Mouse (Mus musculus) fat pad, adult 2 months (tissue): ENCODE data around the gene Bcl9.

ENCODE experiments used
- DNase-seq: peaks from one replicate; pipeline ENCODE4 v3.0.0-alpha.2; 2011; ENCODE audit warnings: low read depth, low spot score; ENCODE audit errors: extremely low read depth

The Bcl9 gene

GRCm38 (mm10) chr3:97297553-97298432, at the start of gene Bcl9:
Bcl9 (minus strand) TSS chr3:97297917.
- no peak for DNase-seq

- no peak for DNase-seq
These were observed 41.5 kb upstream of the Bcl9 start for GRCm38 (mm10) chr3:97339193-97339576.

GRCm38 (mm10) chr3:97338522-97339192, 40.9 kb upstream of the Bcl9 start:
- no peak for DNase-seq

GRCm38 (mm10) chr3:97337306-97337705, 39.6 kb upstream of the Bcl9 start:
- peak; percentile 37 for DNase-seq

- peak; percentile 80 for DNase-seq
These were observed 38.6 kb upstream of the Bcl9 start for GRCm38 (mm10) chr3:97336331-97336730.

- DNase-seq, result no peak
These were observed 36.9 kb upstream of the Bcl9 start for GRCm38 (mm10) chr3:97334618-97335017.

GRCm38 (mm10) chr3:97332172-97332571, 34.5 kb upstream of the Bcl9 start:
- no peak for DNase-seq

GRCm38 (mm10) chr3:97327809-97328208, 30.1 kb upstream of the Bcl9 start:
- DNase-seq, result no peak

- DNase-seq, result no peak
These were observed 29.6 kb upstream of the Bcl9 start for GRCm38 (mm10) chr3:97327356-97327755.

- no peak for DNase-seq
These were observed 28.1 kb upstream of the Bcl9 start for GRCm38 (mm10) chr3:97325621-97326345.

GRCm38 (mm10) chr3:97324046-97324445, 26.3 kb upstream of the Bcl9 start:
- no peak for DNase-seq

- DNase-seq, result no peak
These were observed 19.6 kb upstream of the Bcl9 start for GRCm38 (mm10) chr3:97317302-97317701.

GRCm38 (mm10) chr3:97313431-97313830, 15.7 kb upstream of the Bcl9 start:
- DNase-seq, result no peak

- DNase-seq, result peak; percentile 42
These were observed 14.3 kb upstream of the Bcl9 start for GRCm38 (mm10) chr3:97311998-97312397.

- DNase-seq, result no peak
These were observed 12.2 kb upstream of the Bcl9 start for GRCm38 (mm10) chr3:97309748-97310536.

- no peak for DNase-seq
These were observed 10.7 kb upstream of the Bcl9 start for GRCm38 (mm10) chr3:97308440-97308839.

- DNase-seq, result no peak
These were observed 8.2 kb upstream of the Bcl9 start for GRCm38 (mm10) chr3:97305907-97306306.

GRCm38 (mm10) chr3:97301586-97301985, 3.9 kb upstream of the Bcl9 start:
- no peak for DNase-seq

GRCm38 (mm10) chr3:97300370-97300769, 2.7 kb upstream of the Bcl9 start:
- no peak for DNase-seq

- DNase-seq, result no peak
These were observed 2.2 kb upstream of the Bcl9 start for GRCm38 (mm10) chr3:97299885-97300284.
